Mouse (Mus musculus) c-Kit-negative CD71-positive TER-119-positive erythroid progenitor cells, embryonic 14.5 days (primary cell): ENCODE data around the gene Samd4b.
A peak's percentile ranks its signal among the peaks of the same experiment; 100 is the strongest.

Experiments
- DNase-seq: peaks from one replicate; pipeline ENCODE4 v3.0.0-alpha.2; 2013; ENCODE audit warnings: low read depth, low spot score

Gene Samd4b

DNA sequence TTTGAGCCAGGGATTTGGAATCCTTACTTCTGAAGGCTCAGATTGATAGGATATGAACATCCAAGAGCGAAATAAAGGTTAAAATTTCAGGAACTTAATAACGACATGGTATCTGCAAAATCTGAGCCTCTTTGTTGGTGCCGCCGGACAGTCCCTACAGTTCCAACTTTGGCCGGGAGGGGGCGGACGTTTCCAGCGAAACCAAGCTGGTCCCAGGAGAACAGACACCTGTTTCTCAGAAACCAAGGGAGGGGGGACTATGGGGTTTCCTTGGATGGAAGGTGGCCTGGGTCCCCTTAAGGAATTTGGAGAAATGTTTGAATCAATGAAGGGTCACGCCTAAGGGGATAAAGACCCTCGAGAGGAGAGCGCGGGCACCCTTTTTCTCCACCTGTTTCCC is 151.5 kb downstream of the Samd4b start:
- no peak for DNase-seq

- no peak for DNase-seq
Measured at GRCm38 (mm10) chr7:28444344-28444974, 153.5 kb downstream of the Samd4b start.

GRCm38 (mm10) chr7:28442688-28443087 is 155.3 kb downstream of the Samd4b start:
- no peak for DNase-seq

DNA sequence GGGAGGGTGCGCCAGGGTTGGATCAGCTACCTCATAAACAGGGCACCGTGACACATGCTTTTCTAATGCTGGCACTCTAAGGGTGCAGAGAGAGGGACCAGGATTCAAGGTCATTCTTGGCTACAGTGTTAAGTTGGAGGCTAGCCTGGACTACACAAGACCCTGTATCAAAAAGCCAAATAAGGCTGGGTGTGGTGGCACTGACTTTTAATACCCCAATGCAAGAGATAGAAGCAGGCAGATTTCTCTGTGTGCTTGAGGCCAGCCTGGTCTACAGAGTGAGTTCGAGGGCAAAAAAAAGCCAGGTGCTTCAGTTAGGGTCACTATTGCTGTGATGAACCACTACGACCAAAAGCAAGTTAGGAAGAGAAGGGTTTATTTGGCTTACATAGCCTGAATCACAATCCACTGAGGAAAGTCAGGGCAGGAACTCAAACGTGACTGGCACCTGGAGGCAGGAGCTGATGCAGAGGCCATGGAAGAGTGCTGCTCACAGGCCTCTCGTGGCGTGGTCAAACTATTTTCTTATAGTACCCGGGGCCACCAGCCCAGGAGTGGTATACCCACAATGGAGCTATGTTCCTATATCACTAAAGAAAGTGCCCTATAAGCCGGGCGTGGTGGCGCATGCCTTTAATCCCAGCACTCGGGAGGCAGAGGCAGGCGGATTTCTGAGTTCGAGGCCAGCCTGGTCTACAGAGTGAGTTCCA is 156.0 kb downstream of the Samd4b start:
- DNase-seq, result no peak

DNA sequence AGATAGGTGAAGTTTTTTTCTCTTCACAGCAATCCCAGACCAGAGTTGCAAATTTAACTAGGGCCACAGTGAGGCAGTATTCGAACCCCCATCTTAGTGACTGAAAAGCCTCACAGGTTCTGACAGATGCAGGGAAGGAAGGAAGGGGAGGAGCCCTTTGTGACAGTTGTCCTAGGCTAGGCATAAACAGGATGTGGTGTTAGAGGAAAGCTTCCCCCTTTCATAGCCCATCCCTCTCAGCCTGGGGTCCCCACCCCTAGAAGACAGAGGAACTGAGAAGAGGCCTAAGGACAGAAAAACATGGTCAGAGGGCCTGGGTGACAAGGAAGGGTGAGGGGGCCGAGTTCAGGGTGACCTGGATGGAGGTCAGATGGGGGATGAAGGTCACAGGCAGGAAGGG is 157.2 kb downstream of the Samd4b start:
- no peak for DNase-seq

GRCm38 (mm10) chr7:28438771-28439170 is 159.2 kb downstream of the Samd4b start:
- no peak for DNase-seq

- no peak for DNase-seq
Measured at GRCm38 (mm10) chr7:28437964-28438363, 160.0 kb downstream of the Samd4b start.

- peak; percentile 89 for DNase-seq
Measured at GRCm38 (mm10) chr7:28436932-28437570, 160.9 kb downstream of the Samd4b start, which contains the start of gene Gmfg. TSS of gene Gmfg (plus strand) at chr7:28437447.

DNA sequence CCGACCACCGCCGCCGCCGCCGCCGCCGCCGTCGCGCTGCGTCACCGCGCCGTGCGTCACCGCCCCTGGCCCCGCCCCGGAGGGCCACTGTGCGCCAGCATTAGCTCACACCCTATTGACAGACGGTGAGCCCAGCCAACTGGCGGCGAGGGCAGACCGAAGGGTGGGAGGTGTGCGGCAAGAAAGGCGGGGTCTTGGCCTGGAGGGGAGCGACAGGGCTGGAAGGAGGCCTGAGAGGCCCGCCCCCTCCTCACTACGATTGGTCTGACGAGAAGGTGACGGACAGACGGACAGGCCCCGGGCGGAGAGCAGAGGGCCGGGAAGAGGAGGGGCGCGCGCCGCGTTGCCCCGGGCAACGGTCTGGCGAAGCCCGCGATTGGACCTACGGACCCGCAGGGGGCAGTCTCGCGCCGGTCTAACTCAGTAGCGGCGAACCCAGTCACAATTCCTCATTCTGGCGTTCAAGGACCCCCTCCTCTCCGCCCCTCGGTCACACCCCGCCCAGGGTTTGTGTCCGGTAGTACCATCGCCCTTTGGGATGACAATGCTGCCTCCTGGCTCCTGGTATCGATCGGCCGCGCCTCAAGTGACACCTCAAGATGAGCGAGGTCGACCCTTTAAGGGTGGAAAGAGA is 161.6 kb downstream of the Samd4b start:
- peak; percentile 95 for DNase-seq

DNA sequence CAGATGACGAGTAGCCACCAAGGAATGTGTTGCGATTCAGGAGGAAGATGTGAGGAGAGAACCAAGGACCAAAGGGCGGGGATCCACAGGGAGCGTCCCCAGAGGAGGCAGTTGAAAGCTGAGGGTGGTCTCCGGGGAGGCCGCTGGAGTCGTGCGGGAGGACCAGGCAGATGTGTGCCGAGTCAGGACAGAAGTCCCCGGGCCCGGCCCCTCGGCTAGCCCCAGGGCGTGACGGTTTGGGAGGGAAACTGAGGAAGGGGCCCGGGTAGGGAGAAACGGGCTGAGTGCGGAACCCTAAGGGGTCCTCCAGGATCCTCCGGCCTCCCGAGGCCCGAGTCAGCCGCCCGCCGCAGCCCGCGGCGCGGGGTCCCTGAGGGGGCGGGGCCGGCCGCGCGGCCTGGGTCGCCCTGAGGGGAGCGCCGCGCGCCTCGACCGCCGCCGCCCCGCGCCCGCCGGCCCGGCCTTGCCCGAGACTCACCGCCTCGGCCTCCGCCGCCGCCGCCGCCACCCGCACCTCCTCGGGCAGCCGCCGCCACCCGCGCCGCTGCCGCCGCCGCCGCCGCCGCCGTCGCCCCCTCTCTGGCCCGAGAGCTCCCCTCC is 162.2 kb downstream of the Samd4b start:
- DNase-seq, result no peak

DNA sequence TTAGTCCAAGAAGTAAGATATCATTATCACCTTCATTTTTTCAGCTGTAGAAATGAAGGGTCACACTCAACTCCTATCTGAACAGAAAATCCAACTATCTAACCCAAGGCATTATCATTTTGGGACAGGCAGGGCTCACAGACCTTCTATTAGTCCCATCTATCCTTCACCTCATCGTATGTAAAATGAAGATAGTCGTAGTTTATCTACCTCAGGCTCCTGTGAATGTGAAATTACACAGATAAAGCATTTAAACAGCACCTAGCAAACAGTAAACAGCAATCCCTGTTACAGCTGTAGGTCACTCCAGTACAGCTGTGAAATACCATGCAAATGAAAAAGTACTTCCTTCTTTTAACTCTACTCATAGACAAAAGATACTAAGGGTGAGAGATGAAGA is 165.7 kb downstream of the Samd4b start:
- no peak for DNase-seq

GRCm38 (mm10) chr7:28430512-28430911 is 167.4 kb downstream of the Samd4b start:
- no peak for DNase-seq

DNA sequence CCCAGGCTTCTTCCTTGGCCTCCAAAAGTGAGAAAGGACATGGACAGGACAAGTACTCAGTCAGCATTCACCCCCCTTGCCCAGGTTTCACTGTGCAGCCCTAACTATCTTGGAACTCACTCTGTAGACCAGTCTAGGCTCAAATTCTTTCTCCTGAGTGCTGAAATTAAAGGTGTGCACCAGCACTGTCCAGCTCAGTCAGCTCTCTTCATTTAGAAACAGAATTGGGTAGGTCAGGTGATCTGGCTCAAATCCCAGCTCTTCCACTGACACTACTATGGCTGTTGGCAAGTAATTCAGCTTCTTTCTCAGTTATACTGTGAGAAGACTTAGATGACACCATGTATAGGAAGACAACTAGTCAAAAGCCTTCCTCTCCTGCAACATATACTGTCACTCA is 170.2 kb downstream of the Samd4b start:
- DNase-seq, result no peak

- DNase-seq, result no peak
Measured at GRCm38 (mm10) chr7:28423018-28423417, 174.9 kb downstream of the Samd4b start.

- no peak for DNase-seq
Measured at GRCm38 (mm10) chr7:28419416-28419815, 178.5 kb downstream of the Samd4b start.

- DNase-seq, result no peak
Measured at GRCm38 (mm10) chr7:28418096-28418670, 179.8 kb downstream of the Samd4b start.

DNA sequence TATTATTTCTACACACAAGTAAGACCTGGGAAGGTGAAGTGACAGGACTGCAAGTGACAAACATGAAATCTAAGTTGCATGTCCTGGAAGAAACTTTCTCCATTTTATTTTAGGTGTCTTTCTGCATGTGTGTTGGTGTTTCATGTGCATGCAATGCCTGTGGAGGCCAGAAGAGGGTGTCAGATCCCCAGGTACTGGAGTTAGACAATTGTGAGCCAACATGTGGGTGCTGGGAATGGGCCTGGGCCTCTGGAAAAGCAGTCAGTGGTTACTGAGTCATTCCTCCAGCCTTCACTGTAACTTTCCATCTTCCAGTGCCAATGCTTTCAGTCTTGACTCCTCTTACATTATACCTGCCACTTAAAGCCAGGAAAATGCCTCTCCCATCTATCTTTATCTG is 180.6 kb downstream of the Samd4b start:
- no peak for DNase-seq

DNA sequence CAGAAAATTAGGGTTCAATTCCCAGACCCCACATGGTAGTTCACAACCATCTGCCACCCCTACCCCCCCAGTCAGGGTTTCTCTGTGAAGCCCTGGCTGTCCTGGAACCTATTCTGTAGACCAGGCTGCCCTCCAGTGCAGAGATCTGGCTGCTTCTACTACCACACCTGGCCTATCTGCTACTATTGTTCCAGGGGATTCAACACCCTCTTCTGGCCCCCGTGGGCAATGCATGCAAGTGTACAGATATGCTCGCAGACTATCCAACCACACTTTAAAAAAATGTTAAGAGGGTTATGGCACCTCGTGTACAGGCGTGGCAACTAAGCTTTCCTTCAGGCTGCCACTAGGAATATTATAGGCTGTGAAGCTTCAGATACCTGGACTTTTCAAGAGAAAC is 185.1 kb downstream of the Samd4b start:
- no peak for DNase-seq

DNA sequence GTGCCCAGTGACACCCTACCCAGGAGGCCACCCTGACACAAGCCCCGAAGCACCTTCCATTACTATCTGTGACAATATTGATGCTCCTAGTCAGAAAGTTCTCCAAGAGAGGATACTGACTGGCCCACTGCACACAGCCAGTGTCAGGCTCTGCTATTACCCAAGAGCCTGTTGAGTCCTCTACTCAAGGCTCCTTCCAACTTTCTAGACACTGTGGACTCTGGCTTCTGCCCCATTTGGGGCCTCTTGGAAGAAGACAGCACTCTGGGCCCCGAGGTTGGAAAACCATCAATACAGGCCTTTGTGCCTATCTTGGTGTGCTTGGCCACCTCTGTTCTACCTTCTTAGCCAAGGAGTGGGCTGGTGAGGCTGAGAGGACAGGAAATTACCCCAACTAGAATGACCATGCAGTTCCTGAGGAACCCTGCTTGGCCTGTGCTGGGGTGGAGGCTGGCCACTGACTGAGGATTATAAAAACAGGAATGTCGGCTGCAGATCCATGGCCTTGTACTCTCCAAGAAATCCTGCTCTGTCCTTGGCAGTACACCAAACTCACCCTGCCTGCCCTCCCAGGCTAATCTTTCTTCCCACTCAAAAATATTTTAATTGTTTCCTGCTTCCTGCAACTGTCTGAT is 187.0 kb downstream of the Samd4b start:
- no peak for DNase-seq

DNA sequence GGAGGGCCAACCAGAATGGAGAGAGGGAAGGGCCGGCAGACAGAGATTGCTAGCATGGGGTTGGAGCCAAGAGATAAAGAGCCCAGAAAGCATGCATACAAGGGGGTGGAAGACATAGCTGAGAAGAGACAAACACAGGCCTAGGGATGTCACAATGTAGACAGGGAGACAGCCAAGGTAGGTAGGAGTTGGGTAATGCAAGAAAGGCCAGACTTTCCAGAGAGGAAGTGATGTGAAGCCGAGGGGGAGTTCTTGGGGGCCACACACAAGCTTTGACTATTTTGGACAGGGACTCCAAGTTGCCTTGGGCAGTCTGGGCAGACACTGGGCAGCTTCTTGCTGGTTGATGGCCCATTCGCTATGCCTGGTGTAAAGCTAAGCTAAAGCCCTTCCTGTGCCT is 196.0 kb downstream of the Samd4b start:
- DNase-seq, result no peak

GRCm38 (mm10) chr7:28401030-28401429 is 196.9 kb downstream of the Samd4b start:
- DNase-seq, result no peak
